Mouse (Mus musculus): ENCODE data around the gene Smarcd3.

- no peak for TF ChIP-seq CTCF (IDR thresholded peaks at IDR 0.05 in 2 of 3, conservative IDR thresholded peaks at IDR 0.05 in 1 of 3; ENCODE audit: control insufficient read depth in 1 of 3, insufficient read depth in 1 of 3, low read depth in 2 of 3, low read length in 3 of 3, poor library complexity in 1 of 3, severe bottlenecking in 1 of 3)
- no peak for TF ChIP-seq GATA1 (IDR thresholded peaks at IDR 0.05; ENCODE audit: low read depth, low read length)
- TF ChIP-seq SMC3 (IDR thresholded peaks at IDR 0.05; ENCODE audit: low read depth, low read length): no peak
- TF ChIP-seq POLR2A (IDR thresholded peaks at IDR 0.05; ENCODE audit: control insufficient read depth in 1 of 2, insufficient read depth in 1 of 2, low read depth in 1 of 2, low read length in 2 of 2, poor library complexity in 1 of 2): no peak; a peak in 1 of 4 replicates
- TF ChIP-seq MAX (IDR thresholded peaks at IDR 0.05; ENCODE audit: low read length): no peak
- TF ChIP-seq JUND (IDR thresholded peaks at IDR 0.05; ENCODE audit: low read depth, low read length): no peak
Measured at GRCm38 (mm10) chr5:24596519-24597171, 27.6 kb downstream of the Smarcd3 start.

Measured in MEL (cell line).